Mouse (Mus musculus) hindbrain, embryonic 13.5 days (tissue): ENCODE data around the gene G6pdx. TPM values are rescaled to one million over a fixed set of nuclear protein-coding genes. Genes with fewer than 3 reads are reported as not detected.

Source experiments
- ATAC-seq: fragments of 200-750 bp; cut with Nextera tagmentation; 2 replicates; pipeline ENCODE4 v1.8.0; 2017; ENCODE audit warnings: moderate TSS enrichment; ENCODE audit not compliant: low FRiP score
- H3K27ac ChIP-seq: fragments of 300-500 bp; sonication (generic); 2 replicates; pipeline ENCODE4 v1.5.1; 2015; ENCODE audit warnings: inconsistent platforms, mild to moderate bottlenecking, moderate library complexity
- H3K27me3 ChIP-seq: fragments of 300-500 bp; sonication (generic); 2 replicates; pipeline ENCODE4 v1.6.1; 2015; ENCODE audit warnings: mild to moderate bottlenecking, inconsistent platforms
- H3K36me3 ChIP-seq: fragments of 300-500 bp; sonication (generic); 2 replicates; pipeline ENCODE4 v1.6.1; 2015; ENCODE audit warnings: mild to moderate bottlenecking, inconsistent platforms
- H3K4me1 ChIP-seq: fragments of 300-500 bp; sonication (generic); replicated peaks from 2 replicates; pipeline ENCODE4 v1.6.1; 2015; ENCODE audit warnings: inconsistent platforms
- H3K4me2 ChIP-seq: fragments of 300-500 bp; sonication (generic); 2 replicates; pipeline ENCODE4 v1.6.1; 2015; ENCODE audit warnings: inconsistent platforms, mild to moderate bottlenecking, moderate library complexity
- H3K4me3 ChIP-seq: fragments of 300-500 bp; sonication (generic); 2 replicates; pipeline ENCODE4 v1.5.1; 2015; ENCODE audit warnings: mild to moderate bottlenecking, inconsistent platforms
- H3K9ac ChIP-seq: fragments of 300-500 bp; sonication (generic); 2 replicates; pipeline ENCODE4 v1.6.1; 2015; ENCODE audit warnings: mild to moderate bottlenecking, inconsistent platforms
- H3K9me3 ChIP-seq: fragments of 300-500 bp; sonication (generic); 2 replicates; pipeline ENCODE4 v1.6.1; 2016; ENCODE audit warnings: inconsistent platforms
- WGBS: fragments of 180-500 bp; shearing (Covaris S2); methylation state at CpG from one replicate; pipeline ENCODE4 v1.1.7; 2015; 5-methylcytosine and 5-hydroxymethylcytosine counted together
- polyA plus RNA-seq: library from polyadenylated mRNA; unstranded; fragments of >200 nt; fragmentation: Nextera tagmentation; extraction: Ambion mirVana; gene quantifications from 2 replicates; pipeline ENCODE4 v1.2.1, GENCODE M21; 2015

The G6pdx gene
- polyA plus RNA-seq, result 49.9 and 55.0 TPM in 2 replicates

DNA sequence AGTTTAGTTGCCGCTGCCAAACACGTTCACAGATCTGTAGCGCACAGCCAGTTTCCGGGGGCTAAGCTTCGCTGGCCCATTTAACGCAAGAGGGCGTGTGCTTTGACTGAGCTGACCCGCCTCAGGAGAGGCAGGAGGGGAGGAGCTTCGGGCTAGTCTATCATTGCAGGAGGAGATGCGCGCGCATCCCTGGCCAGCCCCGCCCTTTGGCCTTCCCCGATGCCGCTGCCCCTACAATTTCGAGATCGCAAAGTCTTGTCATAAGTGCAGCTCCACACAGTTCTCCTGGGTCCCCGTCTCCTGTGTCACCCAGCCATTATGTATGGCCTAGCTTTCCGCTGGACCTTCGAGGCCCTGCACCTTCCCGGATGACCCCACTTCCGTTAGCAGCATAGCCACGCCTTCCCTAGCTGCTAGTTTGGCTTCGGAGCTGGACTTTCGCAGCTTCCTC, at the start of gene G6pdx:
Gene G6pdx, minus strand, starts transcription at position 369 of the 451 bp plus-strand sequence.
- Histone ChIP-seq H3K9me3 (no peaks in the 10 kb centered on the region), H3K4me3 (peak within 1 kb of the TSS; percentile 53), H3K27me3 (no peaks in the 10 kb centered on the region), H3K4me1 (peaks cover 13% of the 10 kb centered on the region), H3K27ac (peak within 1 kb of the TSS; percentile 89), H3K9ac (peak within 1 kb of the TSS; percentile 68), H3K4me2 (peak within 1 kb of the TSS; percentile 55), H3K36me3 (peaks cover 12% of the 10 kb centered on the region)
- ATAC-seq, result peak; percentile 88
- 22% methylated on average over 25 of the region's 25 CpGs for whole genome bisulfite sequencing

DNA sequence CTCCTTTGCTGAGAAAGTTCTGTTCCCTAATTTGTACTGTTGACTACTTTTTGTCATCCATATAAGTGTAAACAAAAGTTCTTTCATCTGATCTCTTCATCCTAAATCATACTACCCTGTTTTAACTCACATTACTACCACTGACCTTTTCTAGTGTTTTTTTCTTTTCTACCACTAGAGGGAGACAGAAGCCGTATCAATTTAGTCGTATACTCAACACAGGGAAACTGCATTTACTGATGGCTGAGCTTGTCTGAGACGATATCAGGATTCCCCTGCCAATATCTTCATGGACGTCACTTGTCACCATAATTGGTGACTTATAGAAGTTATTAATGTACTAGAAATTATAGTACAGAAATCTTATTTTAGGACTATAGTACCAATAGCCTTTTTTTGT, 23.8 kb upstream of the G6pdx start:
- 0 out of 2 replicates have a peak, but pooled peaks have one; percentile 71 for ATAC-seq
- H3K9me3 ChIP-seq, result no peaks in the 10 kb centered on the region
- H3K4me3 ChIP-seq, result no peak overlapping the region
- H3K4me2 ChIP-seq, result no peak overlapping the region
- 16% methylated on average over 4 of the region's 4 CpGs for WGBS
- no peak overlapping the region for H3K9ac ChIP-seq
- no peaks in the 10 kb centered on the region for H3K4me1 ChIP-seq
- peaks cover 8% of the 10 kb centered on the region for H3K36me3 ChIP-seq
- no peak overlapping the region for H3K27ac ChIP-seq
- no peaks in the 10 kb centered on the region for H3K27me3 ChIP-seq

DNA sequence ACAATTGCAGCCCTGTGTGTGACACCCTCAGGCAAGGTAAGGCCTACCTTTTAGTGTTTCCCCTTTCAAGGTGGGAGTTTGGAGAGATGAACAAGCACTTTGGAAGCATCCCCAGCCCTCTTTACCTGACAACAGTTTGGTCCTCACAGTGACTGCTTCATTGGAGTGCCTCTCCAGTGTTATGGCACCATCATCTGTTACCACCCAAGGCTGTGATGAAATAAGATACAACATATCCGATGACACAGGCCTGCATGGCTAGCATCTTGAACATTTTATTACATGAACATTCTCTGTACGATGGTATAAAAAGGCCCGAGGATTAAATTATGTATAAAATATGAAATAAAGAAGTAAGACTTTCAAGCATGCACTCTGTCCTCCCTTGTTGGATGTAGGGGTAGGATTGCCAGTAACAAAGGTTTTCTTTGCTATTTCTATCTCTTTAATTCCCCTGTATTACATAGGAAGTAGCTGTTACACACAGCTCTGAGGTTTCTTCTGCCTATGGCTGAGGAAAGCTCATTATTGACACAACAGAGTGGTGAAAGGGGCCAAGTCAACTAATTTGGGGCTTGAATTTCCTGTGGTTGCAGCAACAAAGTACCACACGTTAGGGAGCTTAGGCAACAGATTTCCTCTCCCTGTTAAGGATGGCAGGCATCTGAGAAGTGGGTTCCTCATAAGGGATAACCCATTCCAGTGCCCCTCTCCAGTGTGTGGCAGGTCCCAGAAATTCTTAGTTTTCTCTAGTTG, 22.3 kb upstream of the G6pdx start:
- H3K9me3 ChIP-seq, result no peaks in the 10 kb centered on the region
- ATAC-seq, result no peak
- H3K4me3 ChIP-seq, result no peak overlapping the region
- H3K9ac ChIP-seq, result no peak overlapping the region
- H3K27me3 ChIP-seq, result no peaks in the 10 kb centered on the region
- H3K27ac ChIP-seq, result no peak overlapping the region
- no peak overlapping the region for H3K4me2 ChIP-seq
- WGBS, result 83% methylated on average over 4 of the region's 4 CpGs
- H3K4me1 ChIP-seq, result no peaks in the 10 kb centered on the region
- peaks cover 11% of the 10 kb centered on the region for H3K36me3 ChIP-seq

DNA sequence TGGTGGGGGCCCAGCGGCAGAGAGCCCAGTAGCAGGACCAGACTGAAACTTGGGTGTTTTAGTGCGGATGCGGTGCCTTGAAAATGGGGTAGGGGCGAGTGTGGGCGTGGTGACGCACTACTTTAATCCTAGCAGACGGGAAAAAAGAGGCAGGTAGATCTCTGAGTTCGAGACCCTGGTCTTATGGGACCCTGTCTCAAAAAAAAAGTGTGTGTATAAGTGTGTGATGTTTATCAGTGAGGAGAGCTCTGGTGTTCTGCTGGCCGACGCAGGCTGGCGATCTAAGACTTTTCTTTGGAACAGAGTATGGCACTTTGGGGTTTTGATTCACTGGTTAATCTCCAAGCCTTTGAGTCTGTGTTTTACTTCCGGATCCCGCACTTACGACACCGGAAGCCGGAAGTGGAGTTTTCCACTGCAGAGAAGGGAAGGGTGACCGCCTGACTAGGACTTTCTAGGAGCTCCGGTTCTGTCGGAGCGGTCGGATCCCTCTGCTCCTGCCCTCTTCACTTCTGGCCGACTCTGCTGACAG, 362 bp upstream of the G6pdx start:
- peak; percentile 72 for ATAC-seq
- H3K9me3 ChIP-seq, result no peaks in the 10 kb centered on the region
- peak overlapping the region; percentile 68 for H3K9ac ChIP-seq
- peaks cover 13% of the 10 kb centered on the region for H3K4me1 ChIP-seq
- H3K27ac ChIP-seq, result peak overlapping the region; percentile 89
- no peaks in the 10 kb centered on the region for H3K27me3 ChIP-seq
- WGBS, result 25% methylated on average over 22 of the region's 22 CpGs
- peaks cover 17% of the 10 kb centered on the region for H3K36me3 ChIP-seq
- peak overlapping the region; percentile 53 for H3K4me3 ChIP-seq
- peak overlapping the region; percentile 55 for H3K4me2 ChIP-seq

DNA sequence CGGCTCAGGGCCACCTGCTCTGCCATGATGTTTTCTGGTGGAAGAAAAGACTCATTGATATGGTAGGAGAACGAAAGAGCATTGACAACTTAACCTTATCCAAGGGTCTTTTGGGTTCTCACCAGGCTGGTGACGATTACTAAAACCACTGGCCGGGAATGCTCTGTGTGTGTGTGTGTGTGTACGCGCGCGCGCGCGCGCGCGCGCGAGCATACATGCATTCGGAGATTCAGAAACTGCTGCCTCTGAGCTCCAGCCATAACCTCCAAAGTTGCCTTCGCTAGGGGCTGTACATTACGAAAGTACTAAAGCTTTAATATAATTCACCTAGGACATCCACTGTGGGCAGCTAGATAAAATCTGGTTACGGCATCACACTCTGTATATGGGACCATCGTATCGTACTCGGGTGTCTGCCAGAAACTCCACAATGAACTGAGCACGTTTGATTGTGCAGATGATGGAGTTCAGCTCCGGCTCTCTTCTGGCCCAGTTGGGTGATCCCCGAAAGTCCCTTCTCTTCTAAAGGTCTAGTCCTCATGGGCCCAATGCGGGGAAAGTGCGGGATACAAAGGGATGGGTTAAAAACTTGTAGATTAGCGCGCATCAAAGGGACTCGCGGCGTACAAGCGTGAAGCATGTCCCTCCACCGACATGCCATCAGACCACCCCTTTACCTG, 708 bp downstream of the G6pdx start:
- peak overlapping the region; percentile 55 for H3K4me2 ChIP-seq
- WGBS, result 31% methylated on average over 35 of the region's 35 CpGs
- H3K36me3 ChIP-seq, result peaks cover 8% of the 10 kb centered on the region
- H3K27ac ChIP-seq, result peak overlapping the region; percentile 89
- peak overlapping the region; percentile 65 for H3K9ac ChIP-seq
- peaks cover 13% of the 10 kb centered on the region for H3K4me1 ChIP-seq
- H3K9me3 ChIP-seq, result no peaks in the 10 kb centered on the region
- peak overlapping the region; percentile 53 for H3K4me3 ChIP-seq
- ATAC-seq, result peak; percentile 61
- H3K27me3 ChIP-seq, result no peaks in the 10 kb centered on the region

DNA sequence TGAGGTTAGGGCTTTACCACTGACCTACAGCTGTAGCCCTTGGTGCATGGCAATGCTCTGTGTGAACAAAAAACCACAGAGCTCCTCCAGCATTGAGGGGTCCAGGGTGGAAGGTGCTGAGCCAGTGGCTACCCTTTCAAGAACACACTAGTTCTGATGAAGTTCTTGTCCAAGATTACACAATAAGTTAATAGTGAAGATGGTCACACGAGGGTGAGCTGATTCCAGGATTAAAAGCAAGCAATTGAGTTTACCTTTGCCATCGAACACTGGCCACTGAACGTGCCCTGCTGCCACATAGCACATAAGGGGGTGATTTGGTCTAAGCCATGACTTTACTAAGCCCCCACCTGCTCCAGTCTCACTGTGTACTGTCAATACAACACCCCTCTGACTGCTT, 1.9 kb downstream of the G6pdx start:
- Histone ChIP-seq H3K9ac (no peak overlapping the region), H3K9me3 (no peaks in the 10 kb centered on the region), H3K4me1 (peaks cover 13% of the 10 kb centered on the region), H3K36me3 (no peaks in the 10 kb centered on the region; the same call in 1 of the 2 replicates), H3K27ac (no peak overlapping the region), H3K27me3 (no peaks in the 10 kb centered on the region), H3K4me2 (no peak overlapping the region), H3K4me3 (no peak overlapping the region)
- WGBS, result 92% methylated on average over 3 of the region's 3 CpGs
- ATAC-seq, result no peak

DNA sequence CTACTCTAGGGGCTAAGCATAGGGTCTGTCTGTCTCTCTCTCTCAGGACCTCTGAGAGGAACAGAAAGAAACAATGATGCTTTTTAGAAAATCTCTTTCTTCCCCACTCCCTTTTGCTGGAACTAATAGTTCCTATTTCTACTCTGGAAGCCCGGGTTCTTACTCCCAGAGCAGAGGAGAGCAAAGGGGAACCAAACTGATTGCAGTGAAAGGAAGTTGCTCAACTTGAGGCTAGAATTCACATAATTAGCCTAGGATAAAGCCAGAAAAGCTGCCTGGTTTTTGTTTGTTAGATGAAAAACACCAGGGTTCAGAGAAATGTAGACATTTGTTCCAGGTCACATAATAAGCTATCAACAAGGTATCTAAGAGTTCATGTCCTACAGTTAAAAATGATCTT, 2.7 kb downstream of the G6pdx start:
- Histone ChIP-seq H3K4me1 (peaks cover 13% of the 10 kb centered on the region), H3K27me3 (no peaks in the 10 kb centered on the region), H3K9ac (no peak overlapping the region), H3K4me2 (no peak overlapping the region), H3K9me3 (no peaks in the 10 kb centered on the region), H3K27ac (no peak overlapping the region), H3K36me3 (no peaks in the 10 kb centered on the region; the same call in 1 of the 2 replicates), H3K4me3 (no peak overlapping the region)
- WGBS, result 76% methylated on average over 1 of the region's 1 CpGs
- ATAC-seq, result no peak

DNA sequence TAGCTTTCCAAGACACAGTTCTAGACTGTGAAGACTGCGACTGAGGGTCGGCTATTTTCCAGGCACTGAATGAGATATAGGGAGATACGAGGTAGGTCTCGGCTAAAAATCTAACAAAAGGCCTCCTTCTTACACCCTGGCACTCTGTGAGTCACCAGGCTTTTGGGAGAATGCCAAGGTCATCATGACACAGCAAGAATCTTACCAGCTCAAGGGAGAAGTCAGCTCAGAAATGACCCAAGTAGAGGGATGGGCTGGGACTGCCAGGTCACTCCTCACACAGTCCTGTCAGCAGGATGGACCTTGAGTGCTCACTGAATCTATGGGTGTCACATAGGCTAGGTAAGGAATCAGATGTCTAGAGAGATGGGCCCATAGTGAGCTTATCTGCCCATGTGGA, 3.8 kb downstream of the G6pdx start:
- H3K4me3 ChIP-seq, result no peak overlapping the region
- no peak for ATAC-seq
- no peak overlapping the region for H3K27ac ChIP-seq
- no peaks in the 10 kb centered on the region for H3K9me3 ChIP-seq
- no peaks in the 10 kb centered on the region for H3K27me3 ChIP-seq
- H3K4me2 ChIP-seq, result no peak overlapping the region
- no peaks in the 10 kb centered on the region; the same call in 1 of the 2 replicates for H3K36me3 ChIP-seq
- 92% methylated on average over 4 of the region's 4 CpGs for WGBS
- peaks cover 11% of the 10 kb centered on the region for H3K4me1 ChIP-seq
- no peak overlapping the region for H3K9ac ChIP-seq

DNA sequence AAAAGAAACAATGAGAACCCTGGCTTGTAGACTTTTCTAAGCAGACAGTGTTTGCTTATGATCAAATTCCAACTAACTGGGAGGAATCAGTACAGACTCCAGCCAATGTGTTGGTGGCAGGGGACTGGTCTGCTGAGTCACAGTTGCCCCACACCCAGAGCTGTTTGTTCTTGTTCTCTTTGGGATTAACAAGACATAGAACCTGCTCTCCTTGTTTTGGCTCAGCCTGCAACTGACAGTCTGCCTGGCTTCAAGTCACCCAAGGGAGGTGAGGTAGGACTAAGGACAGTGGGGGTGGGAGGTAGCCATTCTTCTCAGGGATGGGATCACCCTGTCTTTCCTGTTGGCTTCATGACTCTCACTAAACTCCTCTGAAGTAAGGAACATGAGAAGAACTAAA, 4.6 kb downstream of the G6pdx start:
- ATAC-seq, result no peak
- Histone ChIP-seq H3K4me2 (no peak overlapping the region), H3K9me3 (no peaks in the 10 kb centered on the region), H3K9ac (no peak overlapping the region), H3K27me3 (no peaks in the 10 kb centered on the region), H3K4me3 (no peak overlapping the region), H3K36me3 (no peaks in the 10 kb centered on the region; the same call in 1 of the 2 replicates), H3K4me1 (peaks cover 8% of the 10 kb centered on the region), H3K27ac (no peak overlapping the region)

DNA sequence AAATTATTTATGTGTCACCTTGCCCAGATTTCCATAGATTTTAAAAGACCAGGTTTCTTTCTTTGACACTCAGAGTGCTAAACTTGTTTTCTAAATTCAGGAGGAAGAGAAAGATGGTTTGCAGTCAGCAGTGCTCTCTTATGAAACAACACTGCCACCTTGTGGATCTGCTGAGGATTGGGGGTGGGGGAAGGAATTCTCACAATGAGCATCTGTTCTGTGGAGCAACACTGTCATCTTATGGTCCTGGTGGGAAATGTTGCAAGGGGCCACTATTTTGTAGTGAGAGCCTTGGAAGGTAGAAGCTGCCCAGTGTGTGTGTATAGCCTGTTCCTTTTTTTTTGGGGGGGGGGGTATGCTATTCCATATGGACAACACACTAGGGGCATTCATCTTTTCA, 15.6 kb downstream of the G6pdx start:
- no peaks in the 10 kb centered on the region for H3K4me1 ChIP-seq
- H3K27ac ChIP-seq, result no peak overlapping the region
- H3K4me3 ChIP-seq, result no peak overlapping the region
- no peaks in the 10 kb centered on the region for H3K27me3 ChIP-seq
- H3K9me3 ChIP-seq, result no peaks in the 10 kb centered on the region
- H3K36me3 ChIP-seq, result no peaks in the 10 kb centered on the region; the same call in none of the 2 replicates
- ATAC-seq, result peak; percentile 83
- no peak overlapping the region for H3K9ac ChIP-seq
- no peak overlapping the region for H3K4me2 ChIP-seq

DNA sequence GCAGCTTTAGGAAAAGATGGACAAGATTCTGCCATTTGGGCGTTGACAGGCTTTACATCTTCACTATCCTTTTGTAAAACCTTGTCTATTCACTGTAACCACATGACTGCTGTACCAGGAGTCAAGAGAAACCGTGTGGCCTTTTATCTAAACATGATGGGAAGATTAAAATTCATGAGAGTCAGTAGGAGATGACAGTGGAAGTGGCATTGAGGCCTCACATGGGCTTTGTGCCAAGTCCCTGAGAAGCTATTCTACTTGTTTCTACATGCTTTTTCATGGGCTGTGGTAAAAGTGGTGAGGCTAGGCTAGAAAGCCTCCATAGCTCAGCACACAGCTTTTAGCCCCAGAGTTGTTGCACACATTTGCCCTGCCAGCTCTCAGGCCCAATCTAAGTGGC, 20.7 kb downstream of the G6pdx start:
- Histone ChIP-seq H3K4me1 (no peaks in the 10 kb centered on the region), H3K27ac (no peak overlapping the region), H3K4me3 (no peak overlapping the region), H3K9me3 (no peaks in the 10 kb centered on the region), H3K9ac (no peak overlapping the region), H3K27me3 (no peaks in the 10 kb centered on the region), H3K36me3 (no peaks in the 10 kb centered on the region; the same call in none of the 2 replicates), H3K4me2 (no peak overlapping the region)
- 42% methylated on average over 2 of the region's 2 CpGs for WGBS
- no peak for ATAC-seq

DNA sequence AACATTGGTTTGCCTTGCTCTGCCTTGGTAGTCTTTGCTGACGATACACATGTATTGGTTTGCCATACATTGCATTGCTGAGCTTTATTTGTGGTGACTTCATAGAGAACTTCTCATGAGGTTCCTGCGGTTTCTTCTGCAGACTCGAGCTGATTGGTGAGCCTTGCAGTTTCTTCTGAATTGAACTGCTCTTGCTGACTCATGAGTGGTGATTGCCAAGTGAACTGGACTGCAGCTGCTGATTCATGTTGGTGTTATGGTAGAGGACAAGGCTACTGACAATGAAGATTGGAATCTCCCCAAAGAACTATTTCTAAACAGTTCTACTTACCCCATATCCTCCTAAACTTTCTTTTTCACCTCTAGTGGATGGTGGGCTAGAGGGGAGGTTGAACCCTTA, 28.9 kb downstream of the G6pdx start:
- Histone ChIP-seq H3K36me3 (no peaks in the 10 kb centered on the region), H3K9me3 (no peaks in the 10 kb centered on the region), H3K9ac (no peak overlapping the region), H3K4me1 (no peaks in the 10 kb centered on the region), H3K27ac (no peak overlapping the region), H3K4me3 (no peak overlapping the region), H3K4me2 (no peak overlapping the region), H3K27me3 (no peaks in the 10 kb centered on the region)
- no peak for ATAC-seq
- WGBS, result 88% methylated on average over 3 of the region's 3 CpGs
